Mouse (Mus musculus) ZHBTc4 (cell line): ENCODE results near the gene Rab20.
A peak's percentile ranks its signal among the peaks of the same experiment; 100 is the strongest.
"Not testable (repeated sequence)": the region's sequence is repeated elsewhere in the genome, so short reads cannot be mapped to it uniquely, and the experiment has no call there.

Experiments
- DNase-seq: peaks from one replicate; pipeline ENCODE4 v3.0.0-alpha.2; 2011; ENCODE audit warnings: low read depth, low spot score

Rab20 gene

GRCm38 (mm10) chr8:11477811-11478761 is at the start of gene Rab20:
TSS of gene Rab20 (minus strand) at chr8:11478710.
- DNase-seq = peak; percentile 76

- DNase-seq = no peak
These were observed 44.8 kb upstream of the Rab20 start for GRCm38 (mm10) chr8:11523331-11523730.

GRCm38 (mm10) chr8:11518676-11519075 is 40.2 kb upstream of the Rab20 start:
- DNase-seq = no peak

GRCm38 (mm10) chr8:11518056-11518396 is 39.5 kb upstream of the Rab20 start:
- DNase-seq = no peak

GRCm38 (mm10) chr8:11517366-11518055 is 39.0 kb upstream of the Rab20 start:
- DNase-seq = no peak

- DNase-seq = no peak
These were observed 37.8 kb upstream of the Rab20 start for GRCm38 (mm10) chr8:11516292-11516691.

- peak; percentile 46 for DNase-seq
These were observed 34.7 kb upstream of the Rab20 start for GRCm38 (mm10) chr8:11513247-11513646.

GRCm38 (mm10) chr8:11512711-11513110 is 34.2 kb upstream of the Rab20 start:
- no peak for DNase-seq

GRCm38 (mm10) chr8:11510971-11511370 is 32.5 kb upstream of the Rab20 start:
- no peak for DNase-seq

- no peak for DNase-seq
These were observed 30.4 kb upstream of the Rab20 start for GRCm38 (mm10) chr8:11508880-11509279.

- DNase-seq = peak; percentile 77
These were observed 28.3 kb upstream of the Rab20 start for GRCm38 (mm10) chr8:11506802-11507201.

- DNase-seq = no peak
These were observed 27.6 kb upstream of the Rab20 start for GRCm38 (mm10) chr8:11506074-11506473.

GRCm38 (mm10) chr8:11503476-11504232 is 25.1 kb upstream of the Rab20 start:
- no peak for DNase-seq

GRCm38 (mm10) chr8:11498786-11499485 is 20.4 kb upstream of the Rab20 start:
- DNase-seq = no peak

- no peak for DNase-seq
These were observed 19.8 kb upstream of the Rab20 start for GRCm38 (mm10) chr8:11498281-11498680.

- DNase-seq = peak; percentile 86
These were observed 18.8 kb upstream of the Rab20 start, which contains the start of gene Naxd for GRCm38 (mm10) chr8:11497017-11497990. TSS of gene Naxd (plus strand) at chr8:11497506.

- not testable (repeated sequence) for DNase-seq
These were observed 13.8 kb upstream of the Rab20 start for GRCm38 (mm10) chr8:11492340-11492739.

GRCm38 (mm10) chr8:11487229-11487628 is 8.7 kb upstream of the Rab20 start:
- DNase-seq = no peak

- DNase-seq = peak; percentile 71
These were observed 7.6 kb upstream of the Rab20 start for GRCm38 (mm10) chr8:11486142-11486541.

GRCm38 (mm10) chr8:11482537-11482936 is 4.0 kb upstream of the Rab20 start:
- no peak for DNase-seq
